Mouse (Mus musculus): Measurements from ENCODE around the gene Cebpz. TPM values are rescaled to one million over a fixed set of nuclear protein-coding genes. Genes with fewer than 3 reads are reported as not detected.

Cebpz gene
- polyA plus RNA-seq (2012; rRNA removed) = 1.3 and 1.5 TPM in 2 replicates

DNA sequence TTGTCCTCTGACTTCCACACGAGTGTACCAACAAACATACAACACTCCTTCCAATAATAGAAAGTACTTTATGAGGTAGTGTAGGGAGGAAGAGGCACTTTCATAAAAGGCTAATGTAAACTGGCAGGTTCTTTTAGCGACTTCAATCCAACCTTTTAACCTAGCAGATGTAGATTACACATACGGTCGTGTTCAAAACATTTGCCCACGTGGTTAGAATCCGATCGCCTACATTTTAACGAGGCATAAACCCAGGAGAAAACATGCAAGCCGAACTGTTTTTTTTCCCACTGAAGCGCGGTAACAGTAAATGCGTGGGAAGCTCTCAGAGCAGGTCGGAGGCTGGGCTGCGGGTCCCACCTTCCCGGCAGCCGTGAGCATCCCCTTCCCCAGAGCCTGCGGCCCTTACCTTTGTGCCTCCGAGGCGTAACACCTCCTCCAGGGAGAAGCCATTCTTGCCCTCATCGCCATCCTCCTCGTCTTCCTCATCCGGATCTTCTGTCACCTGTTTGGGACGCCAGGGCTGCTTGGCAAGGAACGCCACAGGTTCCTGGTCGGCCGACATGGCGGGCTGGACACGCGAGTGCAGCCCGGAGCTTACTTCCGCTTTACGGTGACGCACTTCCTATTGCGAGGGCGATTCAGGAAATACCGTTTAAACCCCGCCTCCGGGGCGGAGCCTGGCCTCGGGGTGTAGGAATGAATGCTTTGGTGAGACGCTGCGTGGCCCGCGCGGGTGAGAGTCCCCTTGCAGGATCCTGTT lies at the start of gene Cebpz, which contains the start of gene Ndufaf7:
Cebpz (minus strand) TSS at position 601 of the 763 bp plus-strand sequence.
Ndufaf7 (plus strand) TSS at position 671 of the 763 bp plus-strand sequence.

DNA sequence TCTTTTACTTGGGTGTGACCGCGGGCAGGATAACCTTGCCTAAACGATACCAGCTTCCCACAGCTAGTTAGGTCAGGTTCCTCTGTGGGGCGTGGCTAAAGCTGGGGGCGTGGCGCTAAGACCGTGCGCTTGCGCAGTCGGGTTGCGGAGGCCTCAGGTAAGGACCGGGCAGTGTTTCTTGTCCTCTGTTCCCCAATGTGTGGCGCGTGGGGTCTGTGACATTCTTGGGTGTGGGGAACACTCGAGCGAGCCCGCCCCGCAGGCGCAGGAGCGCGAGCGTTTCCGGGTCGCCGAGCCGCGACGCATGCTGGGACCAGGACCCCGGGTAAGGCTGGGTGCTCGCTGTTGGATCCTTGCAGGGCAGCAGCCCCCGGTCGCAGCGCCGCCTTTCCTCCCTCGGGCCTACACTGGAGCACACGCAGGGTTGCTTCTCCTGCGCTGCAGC lies 20.5 kb downstream of the Cebpz start, which contains the start of gene Cebpzos:
Cebpzos (plus strand) TSS at position 132 of the 445 bp plus-strand sequence.

DNA sequence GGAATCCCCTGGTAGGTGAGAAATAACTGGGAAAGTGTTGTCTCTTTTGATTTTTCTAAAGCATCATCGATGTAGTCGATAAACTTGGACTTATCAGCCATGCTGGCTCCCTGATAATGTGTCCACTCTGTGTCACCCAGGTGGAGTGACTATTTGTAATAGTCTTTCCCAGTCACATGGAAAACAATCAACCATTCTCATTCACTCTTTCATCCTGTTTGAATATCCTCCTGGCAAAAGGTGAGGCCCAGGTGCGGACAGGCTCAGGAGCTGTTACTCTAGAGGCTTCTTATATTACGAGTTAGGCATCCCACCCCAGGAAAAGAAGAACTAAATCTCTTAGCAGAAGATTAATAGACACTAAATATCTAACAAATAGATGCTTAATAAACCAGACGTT lies 30.0 kb downstream of the Cebpz start, which contains the start of gene Sult6b1:
Sult6b1 (minus strand) TSS at position 101 of the 400 bp plus-strand sequence.

DNA sequence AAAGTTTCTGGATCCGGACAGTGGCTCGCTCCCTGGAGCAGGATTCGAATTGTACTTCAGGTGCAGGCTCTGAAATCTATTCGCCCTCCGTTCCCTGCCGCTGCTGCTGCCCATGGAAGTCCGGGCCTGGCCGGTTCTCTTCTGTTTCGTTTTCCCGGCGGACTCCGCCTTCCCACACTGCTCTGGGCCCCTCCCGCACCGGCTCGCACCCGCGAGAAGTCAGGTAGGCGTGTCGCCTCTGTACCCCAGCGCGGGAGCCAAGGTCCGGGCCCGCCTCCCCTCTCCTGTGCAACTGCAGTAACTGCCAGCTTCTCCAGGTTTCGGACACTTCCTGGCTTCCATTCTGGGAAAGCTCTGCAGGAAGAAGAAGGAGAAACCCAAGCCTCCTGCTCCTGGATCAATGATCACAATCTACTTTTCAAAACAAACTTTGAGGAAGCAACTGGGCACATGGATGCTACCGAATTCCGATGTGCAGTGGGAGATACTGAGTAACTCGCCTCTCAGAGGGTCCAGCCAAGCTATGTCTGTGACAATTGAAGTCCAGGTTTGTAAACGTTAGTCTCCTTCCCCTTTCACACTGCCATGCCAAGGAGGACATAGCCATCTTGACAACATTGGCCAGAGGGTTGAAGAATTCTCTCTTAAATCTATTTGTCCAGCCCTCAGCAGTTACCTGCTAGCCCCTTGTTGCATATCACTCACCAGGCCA lies 54.3 kb downstream of the Cebpz start, which contains the start of gene Eif2ak2:
Eif2ak2 (minus strand) TSS at position 173 of the 712 bp plus-strand sequence.

Other genes with a start within 250 kb of the Cebpz start
- gene Strn, start 199.9 kb downstream of the Cebpz start, polyA plus RNA-seq (2012; rRNA removed) = 6.7 and 8.1 TPM in 2 replicates
- gene Heatr5b, start 101.7 kb downstream of the Cebpz start, polyA plus RNA-seq (2012; rRNA removed) = 12.2 TPM in 2 replicates
- gene Gpatch11, start 101.5 kb downstream of the Cebpz start, polyA plus RNA-seq (2012; rRNA removed) = 6.1 and 7.2 TPM in 2 replicates
- 5.7 and 6.1 TPM in 2 replicates for gene Eif2ak2, start 54.5 kb downstream of the Cebpz start, polyA plus RNA-seq (2012; rRNA removed)
- gene Sult6b1, start 30.1 kb downstream of the Cebpz start, polyA plus RNA-seq (2012; rRNA removed) = not detected in 2 replicates
- 6.3 and 6.8 TPM in 2 replicates for gene Cebpzos, start 20.6 kb downstream of the Cebpz start, polyA plus RNA-seq (2012; rRNA removed)
- 5.2 and 5.5 TPM in 2 replicates for gene Ndufaf7, start 70 bp upstream of the Cebpz start, polyA plus RNA-seq (2012; rRNA removed)
- gene Prkd3, start 83.8 kb upstream of the Cebpz start, polyA plus RNA-seq (2012; rRNA removed) = 2.9 and 3.1 TPM in 2 replicates
- 7.5 and 11.9 TPM in 2 replicates for gene Qpct, start 114.8 kb upstream of the Cebpz start, polyA plus RNA-seq (2012; rRNA removed)

Measured in colon, adult 2 months (tissue).